Mouse (Mus musculus) ES-CJ7 (cell line): ENCODE data around the gene Dnm3.

ENCODE experiments used
- DNase-seq: peaks from one replicate; pipeline ENCODE4 v3.0.0; 2011; ENCODE audit warnings: low read depth, low spot score

Gene Dnm3

GRCm38 (mm10) chr1:162253971-162254641 lies 223.7 kb downstream of the Dnm3 start:
- no peak for DNase-seq

GRCm38 (mm10) chr1:162252869-162253268 lies 225.0 kb downstream of the Dnm3 start:
- DNase-seq, result no peak

GRCm38 (mm10) chr1:162247216-162247615 lies 230.6 kb downstream of the Dnm3 start:
- DNase-seq, result no peak

GRCm38 (mm10) chr1:162243651-162243990 lies 234.2 kb downstream of the Dnm3 start:
- DNase-seq, result no peak

- DNase-seq, result no peak
Measured at GRCm38 (mm10) chr1:162242980-162243650, 234.7 kb downstream of the Dnm3 start.

- no peak for DNase-seq
Measured at GRCm38 (mm10) chr1:162240720-162241119, 237.1 kb downstream of the Dnm3 start.

- no peak for DNase-seq
Measured at GRCm38 (mm10) chr1:162238646-162239045, 239.2 kb downstream of the Dnm3 start.

GRCm38 (mm10) chr1:162236624-162237159 lies 241.1 kb downstream of the Dnm3 start:
- no peak for DNase-seq

- no peak for DNase-seq
Measured at GRCm38 (mm10) chr1:162225621-162226147, 252.2 kb downstream of the Dnm3 start.

GRCm38 (mm10) chr1:162224817-162225605 lies 252.8 kb downstream of the Dnm3 start:
- no peak for DNase-seq

- no peak for DNase-seq
Measured at GRCm38 (mm10) chr1:162224061-162224460, 253.8 kb downstream of the Dnm3 start.

- no peak for DNase-seq
Measured at GRCm38 (mm10) chr1:162223258-162223940, 254.4 kb downstream of the Dnm3 start.

- no peak for DNase-seq
Measured at GRCm38 (mm10) chr1:162222353-162222752, 255.5 kb downstream of the Dnm3 start.

- DNase-seq, result no peak
Measured at GRCm38 (mm10) chr1:162221801-162222301, 256.0 kb downstream of the Dnm3 start.

- DNase-seq, result no peak
Measured at GRCm38 (mm10) chr1:162220891-162221290, 256.9 kb downstream of the Dnm3 start.

GRCm38 (mm10) chr1:162219781-162220180 lies 258.1 kb downstream of the Dnm3 start:
- no peak for DNase-seq

GRCm38 (mm10) chr1:162218530-162219180 lies 259.2 kb downstream of the Dnm3 start:
- no peak for DNase-seq

- DNase-seq, result no peak
Measured at GRCm38 (mm10) chr1:162217340-162217974, 260.4 kb downstream of the Dnm3 start.

- DNase-seq, result no peak
Measured at GRCm38 (mm10) chr1:162216656-162217055, 261.2 kb downstream of the Dnm3 start.

GRCm38 (mm10) chr1:162215743-162216142 lies 262.1 kb downstream of the Dnm3 start:
- DNase-seq, result no peak
